Mouse (Mus musculus) midbrain, embryonic 12.5 days (tissue): Measurements from ENCODE around the gene Kat6b. TPM values are rescaled to one million over a fixed set of nuclear protein-coding genes. Genes with fewer than 3 reads are reported as not detected.
"Not testable (repeated sequence)": the region's sequence is repeated elsewhere in the genome, so short reads cannot be mapped to it uniquely, and the experiment has no call there.

ENCODE experiments used
- ATAC-seq: fragments of 200-750 bp; cut with Nextera tagmentation; 2 replicates; pipeline ENCODE4 v1.8.0; 2017; ENCODE audit warnings: low read depth, moderate TSS enrichment, moderate library complexity; ENCODE audit not compliant: low FRiP score
- H3K27ac ChIP-seq: fragments of 300-500 bp; sonication (generic); replicated peaks from 2 replicates; pipeline ENCODE4 v1.5.1; 2016; ENCODE audit warnings: mild to moderate bottlenecking
- H3K27me3 ChIP-seq: fragments of 300-500 bp; sonication (generic); 2 replicates; pipeline ENCODE4 v1.6.1; 2016; ENCODE audit warnings: mild to moderate bottlenecking
- H3K36me3 ChIP-seq: fragments of 300-500 bp; sonication (generic); 2 replicates; pipeline ENCODE4 v1.6.1; 2016
- H3K4me1 ChIP-seq: fragments of 300-500 bp; sonication (generic); 2 replicates; pipeline ENCODE4 v1.6.1; 2016
- H3K4me2 ChIP-seq: fragments of 300-500 bp; sonication (generic); replicated peaks from 2 replicates; pipeline ENCODE4 v1.6.1; 2016; ENCODE audit warnings: mild to moderate bottlenecking, moderate library complexity
- H3K4me3 ChIP-seq: fragments of 300-500 bp; sonication (generic); 2 replicates; pipeline ENCODE4 v1.5.1; 2016; ENCODE audit warnings: mild to moderate bottlenecking
- H3K9ac ChIP-seq: fragments of 300-500 bp; sonication (generic); replicated peaks from 2 replicates; pipeline ENCODE4 v1.6.1; 2016; ENCODE audit warnings: mild to moderate bottlenecking, moderate library complexity
- H3K9me3 ChIP-seq: fragments of 300-500 bp; sonication (generic); 2 replicates; pipeline ENCODE4 v1.6.1; 2016; ENCODE audit warnings: mild to moderate bottlenecking
- WGBS: fragments of 180-500 bp; shearing (Covaris S2); methylation state at CpG from one replicate; pipeline ENCODE4 v1.1.7; 2016; 5-methylcytosine and 5-hydroxymethylcytosine counted together
- polyA plus RNA-seq: library from polyadenylated mRNA; unstranded; fragments of >200 nt; fragmentation: Nextera tagmentation; extraction: Ambion mirVana; gene quantifications from 2 replicates; pipeline ENCODE4 v1.2.1, GENCODE M21; 2016

Gene Kat6b
- polyA plus RNA-seq, 1 experiment from 2014 or later = 25.4 TPM

GRCm38 (mm10) chr14:21507046-21507445 is 25.8 kb downstream of the Kat6b start:
- peaks cover 22% of the 10 kb centered on the region for H3K4me1 ChIP-seq
- H3K36me3 ChIP-seq = peaks cover 6% of the 10 kb centered on the region; the same call in 1 of the 2 replicates
- H3K27me3 ChIP-seq = no peaks in the 10 kb centered on the region
- no peak overlapping the region for H3K4me3 ChIP-seq
- H3K9ac ChIP-seq = no peak overlapping the region
- no peak overlapping the region for H3K27ac ChIP-seq
- H3K4me2 ChIP-seq = no peak overlapping the region
- no peak for ATAC-seq
- H3K9me3 ChIP-seq = no peaks in the 10 kb centered on the region
- WGBS = 92% methylated on average over 5 of the region's 5 CpGs

GRCm38 (mm10) chr14:21509111-21509905 is 28.1 kb downstream of the Kat6b start:
- Histone ChIP-seq H3K36me3 (peaks cover 6% of the 10 kb centered on the region; the same call in 1 of the 2 replicates), H3K27ac (no peak overlapping the region), H3K9me3 (no peaks in the 10 kb centered on the region), H3K9ac (no peak overlapping the region), H3K4me2 (no peak overlapping the region), H3K27me3 (no peaks in the 10 kb centered on the region), H3K4me1 (0 out of 2 replicates have a peak, but pooled peaks cover 6% of the 10 kb centered on the region), H3K4me3 (no peak overlapping the region)
- 84% methylated on average over 3 of the region's 3 CpGs for WGBS
- no peak for ATAC-seq

- no peak overlapping the region for H3K4me3 ChIP-seq
- no peaks in the 10 kb centered on the region for H3K27me3 ChIP-seq
- H3K9ac ChIP-seq = no peak overlapping the region
- 0 out of 2 replicates have a peak, but pooled peaks cover 5% of the 10 kb centered on the region for H3K4me1 ChIP-seq
- H3K27ac ChIP-seq = no peak overlapping the region
- H3K9me3 ChIP-seq = no peaks in the 10 kb centered on the region
- H3K4me2 ChIP-seq = no peak overlapping the region
- peaks cover 3% of the 10 kb centered on the region; the same call in 1 of the 2 replicates for H3K36me3 ChIP-seq
- ATAC-seq = no peak
- WGBS = 94% methylated on average over 6 of the region's 6 CpGs
Observed at GRCm38 (mm10) chr14:21511438-21511837, 30.2 kb downstream of the Kat6b start.

GRCm38 (mm10) chr14:21515505-21515904 is 34.3 kb downstream of the Kat6b start:
- Histone ChIP-seq H3K9me3 (no peaks in the 10 kb centered on the region), H3K27me3 (no peaks in the 10 kb centered on the region), H3K4me3 (no peak overlapping the region), H3K36me3 (peaks cover 30% of the 10 kb centered on the region), H3K27ac (no peak overlapping the region), H3K4me2 (no peak overlapping the region), H3K9ac (no peak overlapping the region), H3K4me1 (0 out of 2 replicates have a peak, but pooled peaks cover 5% of the 10 kb centered on the region)
- 95% methylated on average over 5 of the region's 5 CpGs for WGBS
- no peak for ATAC-seq

- H3K4me2 ChIP-seq = no peak overlapping the region
- H3K9me3 ChIP-seq = no peaks in the 10 kb centered on the region
- no peak for ATAC-seq
- WGBS = 93% methylated on average over 3 of the region's 3 CpGs
- peaks cover 20% of the 10 kb centered on the region for H3K4me1 ChIP-seq
- no peak overlapping the region for H3K27ac ChIP-seq
- H3K4me3 ChIP-seq = no peak overlapping the region
- H3K36me3 ChIP-seq = peaks cover 32% of the 10 kb centered on the region
- no peak overlapping the region for H3K9ac ChIP-seq
- H3K27me3 ChIP-seq = no peaks in the 10 kb centered on the region
Observed at GRCm38 (mm10) chr14:21519307-21519706, 38.1 kb downstream of the Kat6b start.

- ATAC-seq = no peak
- Histone ChIP-seq H3K36me3 (peaks cover 32% of the 10 kb centered on the region), H3K9ac (no peak overlapping the region), H3K9me3 (no peaks in the 10 kb centered on the region), H3K4me2 (no peak overlapping the region), H3K27me3 (no peaks in the 10 kb centered on the region), H3K27ac (no peak overlapping the region), H3K4me1 (peaks cover 24% of the 10 kb centered on the region), H3K4me3 (no peak overlapping the region)
- 91% methylated on average over 7 of the region's 7 CpGs for WGBS
Observed at GRCm38 (mm10) chr14:21520496-21520895, 39.3 kb downstream of the Kat6b start.

GRCm38 (mm10) chr14:21521496-21521895 is 40.3 kb downstream of the Kat6b start:
- not testable (repeated sequence) for H3K27ac ChIP-seq, H3K9me3 ChIP-seq, ATAC-seq, H3K27me3 ChIP-seq, H3K4me2 ChIP-seq, H3K9ac ChIP-seq, H3K4me3 ChIP-seq
- Histone ChIP-seq H3K36me3 (peaks cover 28% of the 10 kb centered on the region), H3K4me1 (peaks cover 33% of the 10 kb centered on the region)
- WGBS = 89% methylated on average over 3 of the region's 4 CpGs

GRCm38 (mm10) chr14:21522312-21522978 is 41.2 kb downstream of the Kat6b start:
- H3K27me3 ChIP-seq = no peaks in the 10 kb centered on the region
- no peak overlapping the region for H3K27ac ChIP-seq
- no peaks in the 10 kb centered on the region for H3K9me3 ChIP-seq
- WGBS = 91% methylated on average over 16 of the region's 16 CpGs
- H3K4me3 ChIP-seq = no peak overlapping the region
- H3K4me2 ChIP-seq = no peak overlapping the region
- peaks cover 33% of the 10 kb centered on the region for H3K4me1 ChIP-seq
- peaks cover 19% of the 10 kb centered on the region for H3K36me3 ChIP-seq
- H3K9ac ChIP-seq = no peak overlapping the region
- no peak for ATAC-seq

- Histone ChIP-seq H3K9ac (no peak overlapping the region), H3K4me1 (peaks cover 33% of the 10 kb centered on the region), H3K27me3 (no peaks in the 10 kb centered on the region), H3K27ac (no peak overlapping the region), H3K36me3 (peaks cover 13% of the 10 kb centered on the region; the same call in 1 of the 2 replicates), H3K9me3 (no peaks in the 10 kb centered on the region), H3K4me2 (no peak overlapping the region), H3K4me3 (no peak overlapping the region)
- ATAC-seq = no peak
- WGBS = 66% methylated on average over 9 of the region's 9 CpGs
Observed at GRCm38 (mm10) chr14:21523234-21523633, 42.0 kb downstream of the Kat6b start.

- Histone ChIP-seq H3K9me3 (no peaks in the 10 kb centered on the region), H3K9ac (no peak overlapping the region), H3K36me3 (peaks cover 10% of the 10 kb centered on the region; the same call in 1 of the 2 replicates), H3K4me2 (no peak overlapping the region), H3K27me3 (no peaks in the 10 kb centered on the region), H3K27ac (peak overlapping the region; percentile 50; the same call in 1 of the 2 replicates), H3K4me1 (peaks cover 33% of the 10 kb centered on the region), H3K4me3 (no peak overlapping the region)
- ATAC-seq = no peak
- WGBS = 34% methylated on average over 3 of the region's 3 CpGs
Observed at GRCm38 (mm10) chr14:21523851-21524441, 42.7 kb downstream of the Kat6b start.

GRCm38 (mm10) chr14:21525674-21526073 is 44.4 kb downstream of the Kat6b start:
- Histone ChIP-seq H3K36me3 (0 out of 2 replicates have a peak, but pooled peaks cover under 1% of the 10 kb centered on the region), H3K4me1 (peaks cover 37% of the 10 kb centered on the region), H3K27me3 (no peaks in the 10 kb centered on the region), H3K9me3 (no peaks in the 10 kb centered on the region), H3K9ac (no peak overlapping the region), H3K4me2 (no peak overlapping the region), H3K4me3 (no peak overlapping the region), H3K27ac (no peak overlapping the region)
- WGBS = 58% methylated on average over 4 of the region's 4 CpGs
- no peak for ATAC-seq

GRCm38 (mm10) chr14:21533566-21533965 is 52.3 kb downstream of the Kat6b start:
- H3K9me3 ChIP-seq = no peaks in the 10 kb centered on the region
- ATAC-seq = no peak
- 16% methylated on average over 4 of the region's 4 CpGs for WGBS
- peak overlapping the region; percentile 15; the same call in 1 of the 2 replicates for H3K27ac ChIP-seq
- peaks cover 35% of the 10 kb centered on the region for H3K4me1 ChIP-seq
- no peak overlapping the region for H3K4me3 ChIP-seq
- no peak overlapping the region for H3K9ac ChIP-seq
- H3K27me3 ChIP-seq = no peaks in the 10 kb centered on the region
- no peaks in the 10 kb centered on the region for H3K36me3 ChIP-seq
- no peak overlapping the region for H3K4me2 ChIP-seq
